Mouse (Mus musculus) liver, adult 2 months (tissue): ENCODE results near the gene AI661453. TPM values are rescaled to one million over a fixed set of nuclear protein-coding genes. Genes with fewer than 3 reads are reported as not detected.
A peak's percentile ranks its signal among the peaks of the same experiment; 100 is the strongest.

Source experiments
- DNase-seq: peaks from one replicate; pipeline ENCODE4 v3.0.0-alpha.2; 2011; ENCODE audit warnings: low read depth, low spot score; ENCODE audit errors: extremely low read depth
- H3K27ac ChIP-seq: fragments of 200-500 bp; replicated peaks from 2 replicates; pipeline ENCODE4 v1.5.1; 2012; ENCODE audit warnings: low read depth, mild to moderate bottlenecking, control low read depth, inconsistent platforms, low read length; ENCODE audit not compliant: insufficient read depth
- H3K27me3 ChIP-seq: fragments of 200-500 bp; 2 replicates; pipeline ENCODE4 v1.6.1; 2012; ENCODE audit warnings: mild to moderate bottlenecking, moderate library complexity, low read length, inconsistent platforms; ENCODE audit not compliant: control insufficient read depth, insufficient read depth
- H3K36me3 ChIP-seq: fragments of 200-500 bp; 2 replicates; pipeline ENCODE4 v1.6.1; 2012; ENCODE audit warnings: low read length, inconsistent platforms; ENCODE audit not compliant: control insufficient read depth, insufficient read depth
- H3K4me1 ChIP-seq: fragments of 200-500 bp; 2 replicates; pipeline ENCODE4 v1.6.1; 2011; ENCODE audit warnings: low read length; ENCODE audit not compliant: control insufficient read depth, insufficient read depth
- H3K4me3 ChIP-seq: fragments of 200-500 bp; 2 replicates; pipeline ENCODE4 v1.5.1; 2011; ENCODE audit warnings: low read depth, mild to moderate bottlenecking, control low read depth, low read length, moderate library complexity; ENCODE audit not compliant: insufficient read depth
- H3K79me2 ChIP-seq: fragments of 200-500 bp; 2 replicates; pipeline ENCODE4 v1.6.1; 2012; ENCODE audit warnings: inconsistent platforms, mild to moderate bottlenecking, low read length, moderate library complexity; ENCODE audit not compliant: control insufficient read depth, insufficient read depth
- H3K9ac ChIP-seq: fragments of 200-500 bp; 2 replicates; pipeline ENCODE4 v1.6.1; 2012; ENCODE audit warnings: low read depth, mild to moderate bottlenecking, control low read depth, inconsistent platforms, low read length
- CTCF ChIP-seq: fragments of 200-500 bp; IDR thresholded peaks from 2 replicates; pipeline ENCODE4 v1.5.1; 2011; ENCODE audit warnings: low read depth, low read length, control low read depth
- POLR2A ChIP-seq: fragments of 200-500 bp; IDR thresholded peaks from 2 replicates; pipeline ENCODE4 v1.6.1; 2011; ENCODE audit warnings: low read length, control low read depth; ENCODE audit not compliant: insufficient read depth; ENCODE audit errors: extremely low read depth
- WGBS: fragments of 180-500 bp; shearing (Covaris S2); methylation state at CpG from one replicate; pipeline ENCODE4 v1.1.7; 2018; 5-methylcytosine and 5-hydroxymethylcytosine counted together
- polyA plus RNA-seq: library from polyadenylated mRNA; depleted of rRNA; stranded (reverse); fragments of >200 nt; gene quantifications from 2 replicates; pipeline ENCODE4 v1.2.3, GENCODE M21; 2012
- total RNA-seq: library from RNA; depleted of rRNA; stranded (reverse); fragments of >200 nt; gene quantifications from 2 replicates; pipeline ENCODE4 v1.2.3, GENCODE M21; 2014

The AI661453 gene
- total and polyA plus RNA-seq, 2 experiments = 2.4 to 5.7 TPM

DNA sequence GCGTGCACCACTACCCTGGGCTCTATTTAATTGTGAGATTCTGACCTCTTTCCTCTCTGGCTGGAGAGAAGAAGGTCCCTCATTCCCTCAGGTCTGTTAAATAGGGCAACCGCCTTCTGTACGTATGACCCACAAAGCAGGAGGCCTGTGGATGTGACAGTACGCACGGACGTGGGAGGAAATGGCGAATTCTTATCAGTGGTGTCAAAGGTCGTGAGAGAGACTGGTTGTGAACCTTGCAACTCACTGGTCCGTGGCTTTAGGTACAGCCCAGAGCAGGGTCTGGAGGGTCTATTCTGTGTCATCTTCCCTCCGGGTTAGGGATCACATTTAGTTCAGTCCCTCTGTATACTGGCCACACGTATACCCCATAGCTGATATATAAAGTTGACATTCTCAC, 9.1 kb downstream of the AI661453 start:
- WGBS = 22% methylated on average over 11 of the region's 11 CpGs
- no peaks in the 10 kb centered on the region for H3K27me3 ChIP-seq
- no peak overlapping the region for H3K9ac ChIP-seq
- H3K27ac ChIP-seq = peak overlapping the region; percentile 9; the same call in 1 of the 2 replicates
- H3K4me1 ChIP-seq = peaks cover 35% of the 10 kb centered on the region
- H3K36me3 ChIP-seq = peaks cover 7% of the 10 kb centered on the region
- no peak overlapping the region for H3K4me3 ChIP-seq
- peak; percentile 77 for DNase-seq
- H3K79me2 ChIP-seq = peaks cover 62% of the 10 kb centered on the region
- TF ChIP-seq POLR2A (no peak), CTCF (no peak)

DNA sequence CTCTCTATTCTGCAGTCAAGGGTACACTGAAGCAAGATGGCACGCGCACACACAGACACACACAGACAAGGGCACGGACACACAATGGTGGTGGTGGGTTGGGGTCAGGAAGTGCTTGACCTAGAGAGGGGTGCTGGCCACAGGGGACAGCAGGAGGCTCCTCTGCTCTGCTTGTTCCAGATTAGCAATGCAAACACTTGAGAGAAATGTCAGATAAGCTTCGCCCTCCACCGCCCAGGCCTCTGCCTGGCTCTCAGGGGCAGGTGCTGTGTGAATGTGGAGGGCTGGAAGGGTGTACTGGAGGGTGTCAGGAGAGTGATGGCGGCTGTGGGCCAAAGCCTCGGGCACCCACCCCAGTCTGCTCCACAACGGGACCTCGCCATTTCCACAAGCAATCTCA, 9.6 kb downstream of the AI661453 start:
- WGBS = 83% methylated on average over 9 of the region's 9 CpGs
- peaks cover 30% of the 10 kb centered on the region for H3K4me1 ChIP-seq
- no peak for DNase-seq
- no peak overlapping the region for H3K27ac ChIP-seq
- no peak overlapping the region for H3K9ac ChIP-seq
- no peak for TF ChIP-seq CTCF
- TF ChIP-seq POLR2A = no peak
- peaks cover 7% of the 10 kb centered on the region for H3K36me3 ChIP-seq
- H3K4me3 ChIP-seq = no peak overlapping the region
- no peaks in the 10 kb centered on the region for H3K27me3 ChIP-seq
- H3K79me2 ChIP-seq = peaks cover 57% of the 10 kb centered on the region

DNA sequence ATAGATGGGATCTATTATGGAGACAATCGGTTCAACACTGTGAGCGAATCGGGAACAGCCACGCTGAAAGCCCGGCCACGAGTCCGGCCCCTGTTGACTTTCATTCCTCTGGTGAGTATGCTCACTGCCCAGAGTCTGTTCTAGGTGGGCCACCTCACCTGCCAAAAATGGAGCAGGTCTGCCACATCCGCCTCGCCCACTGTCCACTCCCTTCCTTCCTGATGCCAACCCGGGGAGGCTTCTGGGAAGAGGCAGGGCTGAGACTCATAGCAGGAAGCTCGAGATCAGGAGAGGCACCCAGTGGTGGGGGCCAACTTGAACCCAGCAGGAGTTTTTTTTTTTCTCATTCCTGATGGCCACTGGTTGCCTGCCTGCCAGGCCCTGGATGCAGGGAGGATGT, 10.1 kb downstream of the AI661453 start:
- Histone ChIP-seq H3K27me3 (no peaks in the 10 kb centered on the region), H3K27ac (no peak overlapping the region), H3K79me2 (peaks cover 52% of the 10 kb centered on the region), H3K9ac (no peak overlapping the region), H3K4me3 (no peak overlapping the region), H3K36me3 (peaks cover 7% of the 10 kb centered on the region), H3K4me1 (peaks cover 25% of the 10 kb centered on the region)
- TF ChIP-seq CTCF (no peak), POLR2A (no peak)
- no peak for DNase-seq
- 82% methylated on average over 11 of the region's 11 CpGs for WGBS

DNA sequence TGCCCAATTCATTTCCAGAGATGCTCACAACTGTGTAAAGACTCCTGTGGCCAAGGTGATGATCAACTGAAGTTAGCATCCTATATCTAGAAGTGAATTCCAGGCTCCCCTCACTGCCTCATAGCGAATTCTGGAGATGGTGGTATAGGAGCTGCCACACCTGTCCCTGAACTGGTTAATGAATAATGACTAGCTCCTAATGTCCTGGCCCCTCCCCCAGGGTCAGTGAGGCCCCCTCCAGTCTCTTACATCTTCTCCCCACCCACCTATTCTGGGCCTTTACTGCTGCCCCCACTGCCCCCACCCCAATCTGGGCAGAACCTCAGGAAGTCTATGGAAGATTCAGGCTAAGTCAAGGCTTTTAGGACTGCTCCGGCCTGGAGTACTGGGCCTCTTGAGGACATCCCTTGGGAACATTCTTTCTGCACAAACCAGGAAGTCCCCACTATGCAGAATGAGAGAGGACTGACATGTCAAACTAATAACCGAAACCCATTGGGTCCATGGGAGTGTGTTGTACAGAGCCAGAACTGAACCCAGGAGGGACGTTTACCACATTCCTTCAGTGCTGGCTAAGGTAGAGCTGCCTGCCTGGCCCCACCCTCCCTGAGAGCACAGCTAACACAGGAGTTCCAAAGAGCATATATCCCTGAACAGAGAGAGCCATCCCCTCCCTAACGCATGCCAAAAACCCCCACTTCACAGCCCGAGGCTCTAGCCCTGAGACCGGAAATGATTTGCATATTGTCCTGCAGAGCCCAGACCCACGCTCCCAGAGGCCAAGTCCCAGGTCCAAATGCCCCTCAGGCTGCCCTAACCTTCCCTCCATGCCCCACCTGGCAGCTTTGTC, 12.3 kb downstream of the AI661453 start:
- Histone ChIP-seq H3K9ac (no peak overlapping the region), H3K4me1 (peaks cover 15% of the 10 kb centered on the region), H3K27ac (no peak overlapping the region), H3K4me3 (no peak overlapping the region), H3K36me3 (peaks cover 7% of the 10 kb centered on the region), H3K27me3 (no peaks in the 10 kb centered on the region), H3K79me2 (peaks cover 38% of the 10 kb centered on the region; the same call in 1 of the 2 replicates)
- WGBS = 75% methylated on average over 8 of the region's 8 CpGs
- no peak for TF ChIP-seq POLR2A
- TF ChIP-seq CTCF = no peak
- no peak for DNase-seq

DNA sequence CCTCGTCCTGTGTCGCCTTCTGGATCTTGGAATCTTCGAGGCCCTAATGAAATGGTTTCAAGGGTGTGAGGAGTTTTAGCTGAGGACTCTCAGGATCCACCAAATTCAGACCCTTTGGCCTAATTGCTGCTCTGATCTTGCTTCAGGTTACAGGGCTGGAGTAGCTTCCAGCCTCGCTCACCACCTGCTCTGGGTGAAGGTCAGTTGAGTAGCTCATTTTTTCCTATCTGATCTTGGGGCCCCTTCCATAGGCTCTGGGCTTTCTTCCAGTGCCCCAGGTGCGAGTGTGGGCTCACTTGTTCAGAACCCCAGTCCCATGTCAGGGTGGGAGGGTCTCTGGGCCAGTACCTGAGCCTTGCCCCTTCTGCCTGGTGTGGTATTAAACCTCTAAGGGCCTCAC, 13.0 kb downstream of the AI661453 start:
- Histone ChIP-seq H3K36me3 (peaks cover 7% of the 10 kb centered on the region), H3K4me3 (no peak overlapping the region), H3K27me3 (no peaks in the 10 kb centered on the region), H3K4me1 (peaks cover 9% of the 10 kb centered on the region), H3K27ac (no peak overlapping the region), H3K9ac (no peak overlapping the region), H3K79me2 (peaks cover 32% of the 10 kb centered on the region; the same call in 1 of the 2 replicates)
- no peak for DNase-seq
- 91% methylated on average over 5 of the region's 5 CpGs for WGBS
- TF ChIP-seq CTCF (no peak), POLR2A (no peak)

DNA sequence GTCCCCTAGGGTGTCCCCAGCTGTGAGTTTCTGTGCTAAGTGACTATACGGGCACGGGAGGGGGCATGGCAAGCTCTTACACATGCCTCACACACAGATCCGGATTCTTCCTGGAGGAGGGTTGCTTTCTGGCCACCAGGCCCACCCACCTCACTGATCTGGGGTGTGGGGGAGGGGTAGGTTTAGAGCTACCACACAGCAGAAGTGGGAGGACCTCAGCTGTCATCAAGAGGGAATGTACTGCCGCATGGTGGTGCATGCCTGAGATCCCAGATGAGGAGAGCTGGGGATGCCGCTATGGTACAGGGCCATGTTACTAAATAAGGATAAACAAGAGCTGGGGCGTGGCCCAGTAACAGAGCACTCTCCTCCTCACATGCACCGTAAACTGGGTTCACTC, 13.8 kb downstream of the AI661453 start:
- DNase-seq = no peak
- H3K9ac ChIP-seq = no peak overlapping the region
- 84% methylated on average over 7 of the region's 7 CpGs for WGBS
- no peak overlapping the region for H3K4me3 ChIP-seq
- TF ChIP-seq CTCF (no peak), POLR2A (no peak)
- H3K79me2 ChIP-seq = peaks cover 27% of the 10 kb centered on the region; the same call in 1 of the 2 replicates
- H3K4me1 ChIP-seq = peaks cover 8% of the 10 kb centered on the region
- no peak overlapping the region for H3K27ac ChIP-seq
- H3K27me3 ChIP-seq = no peaks in the 10 kb centered on the region
- peaks cover 7% of the 10 kb centered on the region for H3K36me3 ChIP-seq
